Mouse (Mus musculus): ENCODE measurements around the gene Magt1.
A peak's percentile ranks its signal among the peaks of the same experiment; 100 is the strongest.
"Not testable (repeated sequence)": the region's sequence is repeated elsewhere in the genome, so short reads cannot be mapped to it uniquely, and the experiment has no call there.

The Magt1 gene

DNA sequence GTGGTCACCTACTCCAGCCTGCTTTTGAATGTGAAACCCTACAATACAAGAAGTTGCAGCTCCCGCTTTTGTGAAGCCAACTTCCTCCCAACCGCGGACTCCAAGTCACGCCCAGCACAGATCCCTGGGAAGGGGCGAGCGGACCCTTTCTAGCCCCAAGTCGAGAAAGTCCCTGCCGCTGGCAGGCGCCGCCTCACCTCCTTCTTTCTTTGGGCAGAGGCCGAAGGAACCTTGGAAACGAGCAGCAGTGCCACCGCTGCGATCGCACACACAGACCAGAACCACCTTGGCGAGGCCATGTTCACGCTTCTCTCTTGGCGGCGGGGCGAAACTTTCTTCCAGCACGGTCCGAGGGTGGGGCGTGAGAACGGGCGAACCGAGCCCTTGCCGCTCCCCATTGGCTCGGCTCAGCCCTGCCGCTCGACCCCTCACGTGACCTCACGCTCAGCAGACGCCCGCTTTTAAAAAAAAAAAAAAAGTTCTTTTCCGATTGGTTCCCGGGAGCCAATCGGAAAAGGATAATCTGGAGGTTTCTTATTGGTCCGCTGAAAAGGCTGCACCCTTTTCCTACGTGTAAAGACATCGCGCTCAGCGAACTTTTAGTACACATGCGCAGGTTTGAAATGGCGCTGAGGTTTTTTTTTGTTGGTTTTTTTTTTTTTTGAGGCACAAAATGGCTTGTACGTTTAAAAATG is at the start of gene Magt1:
Magt1 (minus strand) TSS at position 442 of the 695 bp plus-strand sequence.
- peak; percentile 89 for DNase-seq (ENCODE audit: low read depth, low spot score)

DNA sequence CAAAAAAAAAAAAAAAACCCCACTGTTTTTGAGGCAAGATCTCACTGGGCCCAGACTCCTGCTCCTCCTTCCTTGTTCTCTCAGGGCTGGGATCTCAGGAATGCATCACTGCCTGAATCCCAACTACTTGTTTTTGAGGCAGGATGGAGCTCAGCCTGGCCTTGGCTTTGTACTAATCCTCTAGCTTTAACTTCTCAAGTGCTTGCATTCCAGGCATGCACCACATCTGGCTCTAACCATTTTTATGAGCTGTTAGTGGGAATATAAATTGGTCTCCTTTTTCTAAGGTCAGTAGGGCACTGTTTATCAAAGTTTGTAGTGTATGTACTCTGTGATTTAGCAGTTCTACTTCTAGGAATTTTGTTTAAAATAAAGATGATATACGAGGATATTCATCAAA is 36.5 kb upstream of the Magt1 start:
- DNase-seq (ENCODE audit: low read depth, low spot score) = no peak

DNA sequence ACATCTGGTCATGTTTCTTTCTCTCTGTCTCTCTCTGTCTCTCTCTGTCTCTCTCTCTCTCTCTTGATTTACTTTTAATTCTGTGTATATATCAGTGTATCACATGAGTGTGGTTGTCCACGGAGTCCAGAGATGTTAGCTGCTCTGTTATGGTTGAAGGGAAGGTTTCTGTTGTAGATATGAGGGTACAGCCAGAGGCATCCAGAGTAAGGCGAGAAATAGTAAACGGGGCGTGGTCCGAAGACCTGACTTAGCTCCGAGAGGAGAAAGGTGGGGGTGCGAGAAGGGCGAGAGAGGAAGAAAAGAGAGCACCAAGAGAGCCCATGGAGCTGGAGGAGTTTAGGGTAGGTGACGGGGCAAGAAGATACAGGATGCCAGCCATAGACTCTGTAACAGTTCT is 34.2 kb upstream of the Magt1 start:
- DNase-seq (ENCODE audit: low read depth, low spot score) = no peak

DNA sequence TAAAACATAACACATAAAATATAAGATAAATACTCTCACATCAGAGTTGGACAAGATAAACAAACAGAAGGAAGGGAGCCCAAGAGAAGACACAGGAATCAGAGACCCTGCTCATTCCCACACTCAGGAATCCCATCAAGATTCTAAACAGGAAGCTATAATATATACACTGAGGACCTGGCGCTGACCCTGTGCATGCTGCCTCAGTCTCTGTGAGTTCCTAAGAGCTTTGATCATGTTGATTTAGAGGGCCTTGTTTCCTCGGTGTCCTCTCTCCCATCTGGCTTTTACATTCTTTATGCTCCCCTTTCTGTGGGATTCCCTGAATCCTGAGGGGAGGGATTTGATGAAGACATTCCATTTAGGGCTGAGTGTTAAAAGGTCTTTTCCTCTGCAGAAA is 33.7 kb upstream of the Magt1 start:
- DNase-seq (ENCODE audit: low read depth, low spot score) = no peak

DNA sequence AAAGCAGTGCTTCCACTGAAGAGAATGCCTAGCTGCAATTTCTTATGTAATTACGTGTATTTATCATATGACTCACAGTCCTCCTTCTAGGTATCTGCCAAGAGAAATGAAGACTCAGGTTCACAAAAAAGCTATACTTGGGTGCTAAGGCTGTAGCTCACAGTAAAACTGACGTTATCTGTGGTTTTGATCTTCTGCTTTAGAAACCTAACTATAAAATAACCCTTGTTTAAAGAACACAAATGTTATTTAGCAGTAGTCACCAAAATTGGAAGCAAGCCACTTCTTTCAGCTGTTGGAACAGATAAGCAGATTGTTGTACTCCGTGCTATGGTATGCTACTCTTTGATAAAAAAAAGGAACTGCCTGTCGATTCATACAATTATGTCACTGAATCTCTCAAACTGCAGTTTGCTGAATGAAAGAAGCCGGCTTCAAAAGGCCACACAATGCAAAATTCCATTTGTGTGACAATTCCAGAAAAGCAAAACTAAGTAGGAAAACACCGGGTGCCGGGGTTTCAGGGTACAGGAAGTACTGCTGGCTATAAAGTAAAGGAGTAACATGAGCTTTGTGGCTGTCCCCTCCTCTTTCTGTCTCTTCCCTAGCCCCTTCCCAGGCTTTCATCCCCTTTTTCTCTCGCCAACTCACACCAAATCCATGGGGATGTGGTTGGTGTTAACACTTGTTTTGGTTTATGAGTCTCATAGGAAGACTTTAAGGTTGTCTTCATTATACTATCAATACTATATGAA is 32.3 kb upstream of the Magt1 start:
- DNase-seq (ENCODE audit: low read depth, low spot score) = peak; percentile 39

DNA sequence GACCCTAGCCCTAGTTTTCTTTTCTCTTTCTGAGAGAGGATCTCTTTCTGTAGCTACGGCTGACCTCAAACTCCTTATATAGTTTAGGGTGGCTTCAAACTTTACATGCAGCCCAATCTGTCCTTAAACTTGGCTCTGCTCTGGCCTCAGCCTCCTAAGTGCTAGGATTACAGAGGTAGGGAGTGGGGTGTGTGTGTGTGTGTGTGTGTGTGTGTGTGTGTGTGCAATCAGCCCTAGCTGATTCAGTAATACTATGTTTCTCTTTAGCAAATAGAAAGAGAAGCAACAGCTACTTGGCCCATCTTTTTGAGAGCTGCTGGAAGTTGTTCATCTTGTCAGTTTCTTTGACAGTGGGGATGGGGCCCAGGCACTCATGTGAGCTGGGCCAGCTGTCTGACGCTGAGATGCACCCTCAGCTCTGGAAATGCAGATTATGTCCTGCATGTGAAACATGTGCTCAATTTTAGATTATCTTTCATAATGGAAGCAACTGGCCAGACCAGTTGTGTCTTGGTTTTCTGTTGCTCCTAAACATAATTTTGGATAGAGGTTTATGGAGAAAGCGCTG is 25.6 kb upstream of the Magt1 start:
- no peak for DNase-seq (ENCODE audit: low read depth, low spot score)

DNA sequence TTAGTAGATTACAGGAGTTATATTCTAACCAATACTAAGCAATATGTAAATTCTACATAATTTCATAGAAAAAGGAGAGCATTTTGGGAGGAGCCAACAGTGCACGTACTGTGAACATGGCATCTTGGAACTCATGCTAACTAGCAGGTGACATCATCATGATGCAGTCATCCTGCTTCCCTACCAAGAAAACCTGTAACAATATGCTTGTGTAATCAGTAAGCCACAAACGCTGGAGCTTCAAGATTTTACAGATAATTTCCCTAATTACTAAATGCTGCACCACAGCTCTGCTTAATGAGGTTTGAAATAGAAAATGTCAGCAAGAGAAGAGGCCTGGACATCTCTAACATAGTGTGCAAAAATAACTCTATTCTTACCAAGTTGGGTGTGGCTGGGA is 24.0 kb upstream of the Magt1 start:
- no peak for DNase-seq (ENCODE audit: low read depth, low spot score)

DNA sequence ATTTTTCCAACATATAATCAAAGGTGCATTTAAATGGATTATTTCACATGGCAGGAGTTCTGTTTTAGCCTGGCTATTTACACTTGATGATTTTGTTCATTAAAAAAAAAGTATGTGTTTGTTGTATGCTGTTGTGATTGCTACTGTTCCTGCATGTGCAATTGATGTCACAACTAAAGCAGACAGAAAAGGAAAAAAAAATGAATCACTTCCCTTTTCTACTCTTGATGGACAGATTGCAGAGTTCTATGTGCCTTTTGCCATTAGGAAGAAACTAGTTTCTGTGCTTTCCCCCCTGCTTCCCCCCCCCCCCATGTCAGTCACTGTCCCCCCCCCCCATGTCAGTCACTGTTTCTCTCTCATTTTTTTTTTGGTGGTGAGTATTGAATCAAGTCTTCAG is 19.4 kb upstream of the Magt1 start:
- DNase-seq (ENCODE audit: low read depth, low spot score) = no peak

DNA sequence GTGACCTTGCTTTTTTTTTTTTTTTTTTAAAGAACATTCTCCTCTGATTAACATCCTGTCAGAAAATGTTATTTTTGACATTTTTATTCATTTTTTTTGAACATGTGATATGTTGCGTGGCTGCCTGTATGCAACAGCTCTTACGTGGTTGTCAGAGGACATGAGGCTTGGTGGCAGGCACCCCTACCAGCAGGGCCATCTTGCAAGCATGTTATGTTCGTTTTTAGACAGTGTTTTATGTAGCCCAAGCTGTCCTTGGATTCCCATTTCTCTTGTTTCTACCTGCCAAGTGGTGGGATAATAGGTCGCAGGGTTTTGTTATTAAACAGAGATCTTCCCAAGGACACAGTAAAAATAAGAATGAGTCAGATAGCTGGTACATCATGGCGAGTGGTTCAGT is 18.5 kb upstream of the Magt1 start:
- DNase-seq (ENCODE audit: low read depth, low spot score) = no peak

DNA sequence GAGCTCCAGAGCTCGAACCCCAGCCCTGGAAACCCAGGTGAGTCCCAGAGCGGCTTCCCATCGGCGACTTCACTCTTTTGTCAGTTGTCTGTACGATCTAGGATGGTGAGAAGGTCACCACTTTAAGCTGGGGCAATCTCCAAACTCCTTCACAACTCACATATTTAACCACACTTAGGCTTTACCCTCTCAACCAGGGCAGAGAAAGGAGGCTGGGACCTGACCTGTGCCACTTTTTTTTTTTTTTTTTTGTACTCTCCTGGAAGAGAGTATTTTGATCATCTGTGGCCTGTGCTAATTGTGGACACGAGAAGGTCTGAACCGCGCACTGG is 15.6 kb upstream of the Magt1 start:
- DNase-seq (ENCODE audit: low read depth, low spot score) = no peak

DNA sequence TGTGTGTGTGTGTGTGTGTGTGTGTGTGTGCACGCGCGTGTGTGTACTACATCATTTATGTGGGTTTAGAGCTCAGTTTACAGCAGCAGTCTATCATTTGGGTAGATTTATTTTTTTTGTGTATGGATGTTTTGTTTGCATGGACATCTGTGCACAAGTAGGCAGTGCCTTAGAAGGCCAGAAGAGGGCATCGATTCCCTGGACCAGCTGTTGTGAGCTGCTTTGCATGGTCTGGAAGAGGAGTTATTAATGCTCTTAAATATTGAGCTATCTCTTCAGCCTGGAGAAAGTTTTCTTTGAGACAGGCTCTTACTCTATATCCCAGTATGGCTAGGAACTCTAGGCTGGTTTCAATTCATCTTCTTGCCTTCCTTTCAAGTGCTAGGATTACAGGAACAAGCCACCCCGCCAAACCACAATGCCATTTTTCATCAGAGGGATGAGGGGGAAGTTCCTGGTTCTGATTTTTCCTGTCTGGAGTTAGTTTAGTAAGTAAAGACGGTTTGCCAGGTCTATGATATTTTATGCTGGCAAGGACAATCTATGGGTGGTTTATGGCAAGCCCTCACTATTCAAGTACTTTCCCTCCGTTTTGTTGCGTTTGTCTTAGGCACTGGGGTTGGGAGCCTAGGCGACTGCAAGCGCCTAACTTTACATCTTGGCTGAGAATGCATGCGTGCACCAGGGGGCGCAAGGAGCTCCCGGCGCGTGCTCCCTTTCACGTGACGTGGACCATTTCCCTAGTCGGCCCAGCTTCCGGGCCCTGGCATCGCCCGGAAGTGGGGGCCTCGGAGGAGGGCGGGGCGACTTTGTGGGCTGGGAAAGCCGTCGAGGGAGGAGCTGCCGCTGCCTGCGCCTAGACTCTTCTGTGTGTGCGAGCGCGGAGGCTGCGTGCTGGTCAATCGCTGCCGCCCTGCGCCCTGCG is 15.0 kb upstream of the Magt1 start, which contains the start of gene Atp7a:
Atp7a (plus strand) TSS at position 859 of the 925 bp plus-strand sequence.
- DNase-seq (ENCODE audit: low read depth, low spot score) = peak; percentile 77

DNA sequence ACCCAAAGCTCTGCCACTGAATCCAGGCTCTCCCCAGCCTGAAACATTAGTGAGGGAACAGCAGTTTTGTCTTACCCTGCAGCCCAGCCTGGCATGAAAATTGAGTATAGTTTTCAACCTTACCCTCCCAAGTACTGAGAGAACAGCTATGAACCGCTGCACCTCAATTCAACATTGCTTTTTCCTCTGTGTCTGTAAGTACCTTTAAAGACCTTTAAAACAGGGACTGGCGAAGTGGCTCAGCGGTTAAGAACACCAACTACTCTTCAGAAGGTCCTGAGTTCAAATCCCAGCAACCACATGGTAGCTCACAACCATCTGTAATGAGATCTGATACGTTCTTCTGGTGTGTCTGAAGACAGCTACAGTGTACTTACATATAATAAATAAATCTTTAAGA is 5.8 kb upstream of the Magt1 start:
- no peak for DNase-seq (ENCODE audit: low read depth, low spot score)

DNA sequence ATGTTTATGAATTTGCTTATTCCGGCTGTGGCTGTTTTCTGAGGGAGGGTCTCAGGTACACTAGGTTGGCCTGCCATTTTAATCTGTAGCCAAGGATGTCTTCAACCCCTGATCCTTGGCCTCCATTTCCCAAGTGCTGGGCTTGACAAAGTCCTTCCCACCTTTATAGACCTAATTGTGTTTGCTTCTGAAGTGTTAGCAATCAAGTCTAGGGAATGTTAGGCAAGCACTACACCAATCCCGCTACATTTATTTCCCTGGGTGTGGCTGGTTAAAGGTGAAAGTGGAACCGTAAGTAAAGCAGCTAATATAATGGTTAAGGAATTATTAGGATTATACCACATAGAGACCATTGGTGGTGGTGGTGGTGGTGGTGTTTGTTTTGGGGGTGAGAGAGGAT is 5.4 kb upstream of the Magt1 start:
- DNase-seq (ENCODE audit: low read depth, low spot score) = no peak

DNA sequence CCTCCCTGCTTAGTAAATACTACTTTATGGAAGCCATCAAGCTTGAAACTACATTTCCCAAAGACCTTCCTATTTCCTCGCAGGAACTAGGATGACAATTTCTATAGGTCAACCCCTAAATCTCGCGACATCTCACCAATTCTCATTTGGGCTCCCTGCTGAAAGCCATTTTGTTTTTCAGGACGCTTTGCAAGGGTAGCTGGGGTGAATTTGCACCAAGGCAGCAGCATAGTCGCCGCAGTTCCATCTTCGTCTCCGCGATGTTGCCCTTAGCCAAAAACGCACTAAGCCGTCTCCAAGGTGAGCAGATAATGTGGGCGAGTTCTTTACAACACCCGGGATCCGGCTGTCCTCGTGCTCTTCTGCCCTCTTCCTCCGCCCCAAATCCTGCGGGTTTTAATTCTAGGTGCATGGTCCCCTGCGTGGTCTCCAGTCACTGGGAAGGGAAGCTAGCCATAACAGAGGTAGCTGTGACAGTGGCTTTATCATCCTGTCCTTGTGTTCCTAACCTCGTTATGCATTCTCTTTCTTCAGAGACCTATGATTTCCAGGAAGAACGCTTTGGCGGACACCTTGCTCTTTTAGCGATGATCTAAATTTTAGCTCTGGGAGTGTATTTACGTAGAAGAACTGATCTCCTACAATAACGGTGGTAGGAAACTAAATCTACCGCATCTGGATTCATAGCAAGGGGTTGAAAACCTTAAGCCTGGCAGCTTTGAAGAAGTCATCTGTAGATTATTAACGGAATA is 4.0 kb upstream of the Magt1 start, which contains the start of gene Cox7b:
Cox7b (plus strand) TSS at position 130 of the 752 bp plus-strand sequence.
- peak; percentile 86 for DNase-seq (ENCODE audit: low read depth, low spot score)

DNA sequence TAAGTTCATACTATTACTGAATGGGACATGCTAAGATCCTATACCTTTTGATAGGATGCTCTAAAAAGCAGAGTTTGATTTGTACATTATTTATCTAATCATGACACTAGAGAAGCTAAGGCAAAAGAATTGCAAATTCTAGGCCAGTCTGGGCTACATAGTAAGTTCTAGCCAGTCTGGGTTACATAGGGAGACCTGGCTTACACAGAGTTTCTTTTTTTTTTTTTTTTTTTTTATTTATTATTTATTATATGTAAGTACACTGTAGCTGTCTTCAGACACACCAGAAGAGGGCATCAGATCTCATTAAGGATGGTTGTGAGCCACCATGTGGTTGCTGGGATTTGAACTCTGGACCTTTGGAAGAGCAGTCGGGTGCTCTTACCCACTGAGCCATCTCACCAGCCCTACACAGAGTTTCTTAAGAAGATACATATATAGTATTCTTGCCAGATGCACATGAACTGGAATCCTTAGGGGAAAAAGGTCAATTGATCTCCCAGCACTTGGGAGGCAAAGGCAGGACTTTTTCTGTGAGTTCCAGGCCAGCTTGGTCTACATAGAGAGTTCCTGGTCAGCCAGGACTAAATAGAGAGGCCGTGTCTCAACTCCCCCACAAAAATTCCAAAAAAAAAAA is 3.2 kb upstream of the Magt1 start:
- DNase-seq (ENCODE audit: low read depth, low spot score) = not testable (repeated sequence)

DNA sequence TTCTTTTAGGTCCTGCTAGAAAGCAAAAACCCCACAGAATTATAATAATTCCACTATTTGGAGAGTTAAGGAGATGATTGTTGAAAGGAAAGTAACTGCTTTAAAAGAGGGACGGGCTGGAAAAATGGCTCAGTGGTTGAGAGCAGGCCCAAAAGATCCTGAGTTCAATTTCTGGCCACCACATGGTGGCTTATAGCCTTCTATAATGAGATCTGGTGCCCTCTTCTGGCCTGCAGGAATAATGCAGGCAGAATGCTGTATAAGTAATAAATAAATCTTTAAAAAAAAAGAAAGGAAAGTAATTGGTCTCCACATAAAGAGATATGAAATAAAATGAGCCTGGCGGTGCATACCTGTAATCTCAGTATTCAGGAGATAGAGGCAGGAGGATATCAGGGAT is 1.5 kb upstream of the Magt1 start:
- peak; percentile 5 for DNase-seq (ENCODE audit: low read depth, low spot score)

DNA sequence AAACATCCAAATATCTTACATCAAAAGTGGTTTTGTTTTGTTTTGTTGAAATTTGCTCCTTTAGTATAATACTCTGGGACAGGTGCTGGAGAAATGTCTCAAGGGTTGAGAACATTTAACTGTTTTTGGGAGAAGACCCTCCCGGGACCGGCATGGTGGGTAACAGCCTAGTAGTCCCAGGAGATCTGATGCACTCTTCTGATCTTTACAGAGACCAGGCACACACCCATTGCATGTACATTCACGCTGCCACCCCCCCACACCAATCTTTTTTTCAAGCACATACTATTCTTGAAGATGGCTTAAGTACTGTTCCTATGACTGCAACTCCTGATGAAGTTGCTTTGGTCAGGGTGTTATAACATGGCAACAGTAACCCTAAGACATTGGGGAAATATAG is 853 bp upstream of the Magt1 start:
- DNase-seq (ENCODE audit: low read depth, low spot score) = no peak

DNA sequence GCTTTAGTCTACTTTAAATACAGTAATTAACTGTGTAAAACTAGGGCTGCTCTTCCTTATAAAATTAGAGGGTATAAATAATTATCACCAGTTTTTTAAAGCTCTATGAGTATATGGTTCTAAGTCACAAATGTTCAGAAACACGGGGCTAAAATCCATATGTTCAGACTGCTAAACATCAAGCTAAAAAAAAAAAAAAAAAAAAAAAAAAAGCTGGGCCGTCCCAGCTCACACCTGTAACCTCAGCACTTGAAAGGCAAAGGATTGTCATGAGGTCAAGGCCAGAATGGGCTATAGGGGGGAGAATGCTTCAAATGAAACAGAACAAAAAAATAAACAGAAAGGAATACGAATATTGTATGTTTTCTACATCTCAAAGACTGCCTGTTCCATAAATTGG is 944 bp downstream of the Magt1 start:
- no peak for DNase-seq (ENCODE audit: low read depth, low spot score)

DNA sequence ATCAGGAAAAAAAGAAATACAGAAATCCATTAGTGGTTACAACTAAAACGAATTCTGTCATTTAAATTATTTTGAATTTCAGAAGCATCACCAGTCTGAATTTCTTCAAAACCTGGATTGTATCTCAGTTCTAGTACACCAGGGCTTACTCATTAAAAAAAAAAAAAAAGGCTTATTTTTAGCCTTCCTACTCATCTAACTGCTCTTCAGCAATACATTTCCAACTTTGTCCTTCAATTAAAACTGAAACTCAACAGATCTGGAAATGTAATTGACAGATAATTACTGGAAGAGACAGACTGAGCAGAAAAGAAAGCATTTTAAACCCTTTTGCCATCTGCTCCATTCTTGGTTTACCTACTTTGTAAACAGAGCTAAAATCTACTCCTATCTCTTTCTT is 10.1 kb downstream of the Magt1 start:
- DNase-seq (ENCODE audit: low read depth, low spot score) = no peak

DNA sequence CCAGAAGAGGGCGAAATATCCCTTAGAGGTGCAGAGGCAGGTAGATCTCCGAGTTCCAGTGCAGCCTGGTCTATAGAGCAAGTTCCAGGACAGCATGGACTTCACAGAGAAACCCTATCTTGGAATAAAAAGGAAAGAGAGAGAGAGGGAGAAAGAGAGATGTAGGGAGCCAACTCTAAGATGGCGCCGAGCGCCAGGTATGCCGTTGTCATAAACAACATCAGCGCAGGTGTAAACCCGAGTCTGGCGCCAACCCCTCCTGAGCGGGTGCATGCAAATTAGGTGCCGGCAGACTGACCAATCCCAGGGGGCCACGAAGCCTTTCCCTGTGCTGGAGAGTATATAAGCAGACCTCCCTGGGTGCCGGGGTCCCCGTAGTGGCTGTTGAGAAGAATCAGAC is 54.6 kb downstream of the Magt1 start:
- DNase-seq (ENCODE audit: low read depth, low spot score) = not testable (repeated sequence)

DNA sequence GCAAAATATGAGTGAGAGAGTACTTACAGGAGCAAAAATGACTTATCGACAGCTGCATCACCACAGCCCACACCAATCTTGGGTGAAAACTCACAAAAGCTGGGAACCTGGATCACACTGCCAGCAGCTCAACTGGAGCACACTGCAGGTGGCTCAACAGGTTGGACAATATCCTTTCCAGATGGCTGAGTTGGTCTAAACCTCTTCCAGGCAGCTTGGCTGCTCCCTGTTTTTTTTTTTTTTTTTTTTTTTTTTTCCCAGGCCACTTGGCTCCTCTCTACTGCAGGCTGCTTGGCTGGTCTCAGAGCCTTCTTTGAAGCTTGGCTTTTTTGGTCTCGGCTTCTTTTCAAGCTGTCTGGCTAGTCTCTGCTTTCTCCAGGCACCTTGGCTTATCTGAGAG is 57.7 kb downstream of the Magt1 start:
- no peak for DNase-seq (ENCODE audit: low read depth, low spot score)

Data from telencephalon, adult 2 months (tissue).